In genomic region chr2:34027445-34027844, GRCm38 (mm10) we compare ENCODE assay signal across 9 mouse cellular contexts.
DNase-seq lines count a peak whose midpoint lies in the region; ATAC-seq and TF ChIP-seq lines count a peak whose summit lies in the region.
"Had no signal": no experiment of that assay in that cellular context is flagged by ENCODE, and none has a peak within 500 bp of the region (broad histone marks: within the 10 kb centered on the region; RNA-seq: fewer than 3 reads in every experiment).

No protein-coding gene starts in this region.

- no peaks in the 10 kb centered on the region for H3K36me3 ChIP-seq in forebrain, embryonic 16.5 days (ENCODE audit: control insufficient read depth, insufficient read depth)
- no peaks in the 10 kb centered on the region for H3K36me3 ChIP-seq in lung, postnatal 0 days (ENCODE audit: insufficient read depth, low read length)
- H3K36me3 ChIP-seq: stomach, embryonic 15.5 days had no signal

- no peaks in the 10 kb centered on the region for H3K9me3 ChIP-seq in forebrain, embryonic 16.5 days (ENCODE audit: control insufficient read depth, low read length)
- H3K9me3 ChIP-seq in lung, postnatal 0 days (ENCODE audit: low read length), result no peaks in the 10 kb centered on the region
- H3K9me3 ChIP-seq: stomach, embryonic 15.5 days had no signal

- no peak overlapping the region for H3K4me3 ChIP-seq in forebrain, embryonic 16.5 days (replicated peaks; ENCODE audit: low read length)
- H3K4me3 ChIP-seq in lung, postnatal 0 days (ENCODE audit: low read depth, low read length), result no peak overlapping the region
- H3K4me3 ChIP-seq: stomach, embryonic 15.5 days had no signal

- ATAC-seq in forebrain, embryonic 16.5 days, result peak; percentile 91
- peak; percentile 67 for ATAC-seq in lung, postnatal 0 days
- ATAC-seq in erythroblast, adult 5-6 weeks (replicated peaks; ENCODE audit: low FRiP score, poor library complexity, severe bottlenecking), result no peak
- no peak for ATAC-seq in inflammation-experienced regulatory T-cells, adult 6 months

- no peak for TF ChIP-seq EP300 in lung, postnatal 0 days (IDR thresholded peaks at IDR 0.05)

- no peak for TF ChIP-seq CTCF in lung, postnatal 0 days (IDR thresholded peaks at IDR 0.05)

- DNase-seq in right cerebral cortex, adult 2 months (ENCODE audit: low spot score in 2 of 2), result peak; percentile 7 to 19
- DNase-seq in right cerebral cortex, postnatal 36 days (ENCODE audit: low spot score in 2 of 2), result no peak
- DNase-seq in lung, postnatal 0 days (ENCODE audit: low spot score), result peak; percentile 76
- DNase-seq in urinary bladder, postnatal 4 days (ENCODE audit: low spot score in 2 of 2), result no peak

- no peaks in the 10 kb centered on the region for H3K27me3 ChIP-seq in forebrain, embryonic 16.5 days (replicated peaks; ENCODE audit: control insufficient read depth, insufficient read depth, low read length)
- no peaks in the 10 kb centered on the region for H3K27me3 ChIP-seq in lung, postnatal 0 days (replicated peaks; ENCODE audit: insufficient read depth, low read length)

- peak overlapping the region; percentile 63 for H3K27ac ChIP-seq in forebrain, embryonic 16.5 days (ENCODE audit: low read length)
- no peak overlapping the region for H3K27ac ChIP-seq in lung, postnatal 0 days (ENCODE audit: low read length)
- H3K27ac ChIP-seq: liver, embryonic 14.5 days; stomach, embryonic 15.5 days had no signal

- H3K4me2 ChIP-seq in forebrain, embryonic 16.5 days (ENCODE audit: low read length), result peak overlapping the region; percentile 8; the same call in 1 of the 2 replicates
- no peak overlapping the region for H3K4me2 ChIP-seq in lung, postnatal 0 days (replicated peaks; ENCODE audit: low read depth, low read length)
- H3K4me2 ChIP-seq: stomach, embryonic 15.5 days had no signal

- H3K9ac ChIP-seq in forebrain, embryonic 16.5 days (replicated peaks; ENCODE audit: low read depth, low read length), result no peak overlapping the region; the same call in 1 of the 2 replicates
- no peak overlapping the region for H3K9ac ChIP-seq in lung, postnatal 0 days (replicated peaks; ENCODE audit: low read depth)
- H3K9ac ChIP-seq: liver, embryonic 14.5 days; stomach, embryonic 15.5 days had no signal

- peaks cover 23% of the 10 kb centered on the region for H3K4me1 ChIP-seq in forebrain, embryonic 16.5 days (replicated peaks; ENCODE audit: control insufficient read depth, insufficient read depth, low read length)
- H3K4me1 ChIP-seq in lung, postnatal 0 days (ENCODE audit: insufficient read depth, low read depth, low read length), result peaks cover 10% of the 10 kb centered on the region; the same call in 1 of the 2 replicates

- WGBS in forebrain, embryonic 16.5 days, result 23% methylated on average over 9 of the region's 9 CpGs
- 37% methylated on average over 9 of the region's 9 CpGs for WGBS in lung, postnatal 0 days

Comparison
In these comparisons a context has a peak if more than half of its experiments do, and no peak if none do; other contexts are left out.
1. DNase-seq: peak in right cerebral cortex, adult 2 months (2 of 2) and lung, postnatal 0 days (single experiment); none in right cerebral cortex, postnatal 36 days (0 of 2) and urinary bladder, postnatal 4 days (0 of 2).
2. ATAC-seq: peak in forebrain, embryonic 16.5 days (single experiment) and lung, postnatal 0 days (single experiment); none in erythroblast, adult 5-6 weeks (single experiment) and inflammation-experienced regulatory T-cells, adult 6 months (single experiment).